Mouse (Mus musculus): ENCODE measurements around the gene 5430403G16Rik. TPM values are rescaled to one million over a fixed set of nuclear protein-coding genes. Genes with fewer than 3 reads are reported as not detected.

Gene 5430403G16Rik
- polyA plus RNA-seq (2014; fragmentation: Illumina TruSeq; extraction: RNeasy Lipid Tissue Mini Kit (QIAGEN cat#74804); ENCODE audit: low read depth, low replicate concordance), result 9.9 TPM

DNA sequence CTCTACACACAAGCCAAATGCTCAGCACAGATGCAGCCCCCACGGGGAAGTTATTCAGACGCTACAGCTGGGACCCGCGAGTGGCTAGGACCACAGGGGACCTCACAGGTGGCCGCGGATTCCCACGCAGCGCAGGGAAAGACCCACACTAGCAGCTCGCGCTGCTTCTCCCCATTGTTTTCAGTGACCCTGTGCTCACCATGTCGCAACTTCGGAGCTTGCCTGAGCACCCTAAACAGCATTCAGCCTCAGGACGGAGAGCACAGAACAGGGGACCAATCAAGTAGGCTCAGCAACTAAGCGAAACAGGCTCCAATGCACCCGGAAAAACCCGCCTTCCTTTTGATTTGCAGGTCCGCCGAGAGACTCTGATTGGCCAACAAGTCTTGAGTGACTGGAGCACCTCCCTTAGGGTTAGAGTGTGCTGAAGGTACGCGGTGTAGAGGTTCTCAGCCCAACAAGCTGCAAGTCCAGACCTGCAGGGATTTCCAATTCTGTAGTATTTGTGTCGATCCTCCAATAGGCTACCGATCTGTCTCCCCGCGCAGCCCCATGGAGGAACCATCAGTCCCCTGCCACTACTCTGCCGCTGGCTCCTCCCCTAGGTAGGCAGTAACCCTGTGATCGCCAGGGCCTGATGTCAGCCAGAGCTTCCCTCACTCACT lies at the start of gene 5430403G16Rik:
Gene 5430403G16Rik (minus strand): TSS at position 505 of the 665 bp plus-strand sequence.

Other genes starting within 250 kb of the 5430403G16Rik start
- gene Crlf2, start 132.0 kb downstream of the 5430403G16Rik start, polyA plus RNA-seq (2014; fragmentation: Illumina TruSeq; extraction: RNeasy Lipid Tissue Mini Kit (QIAGEN cat#74804); ENCODE audit: low read depth, low replicate concordance), result 3.3 TPM
- 32.8 TPM for gene 4930522L14Rik, start 60.8 kb upstream of the 5430403G16Rik start, polyA plus RNA-seq (2014; fragmentation: Illumina TruSeq; extraction: RNeasy Lipid Tissue Mini Kit (QIAGEN cat#74804); ENCODE audit: low read depth, low replicate concordance)
- 27.5 TPM for gene Gm15446, start 232.4 kb upstream of the 5430403G16Rik start, polyA plus RNA-seq (2014; fragmentation: Illumina TruSeq; extraction: RNeasy Lipid Tissue Mini Kit (QIAGEN cat#74804); ENCODE audit: low read depth, low replicate concordance)